Mouse (Mus musculus) myocyte (in vitro differentiated cells): ENCODE data around the gene Gdf15. TPM values are rescaled to one million over a fixed set of nuclear protein-coding genes. Genes with fewer than 3 reads are reported as not detected.

ENCODE experiments used
- H3K27me3 ChIP-seq: one replicate; pipeline ENCODE4 v1.6.1; 2011; ENCODE audit not compliant: control insufficient read depth, insufficient read depth, insufficient read length
- H3K36me3 ChIP-seq: one replicate; pipeline ENCODE4 v1.6.1; 2011; ENCODE audit not compliant: control insufficient read depth, insufficient read depth
- H3K4me2 ChIP-seq: one replicate; pipeline ENCODE4 v1.6.1; 2011; ENCODE audit warnings: low read depth, control low read depth
- H3K4me3 ChIP-seq: one replicate; pipeline ENCODE4 v1.5.1; 2011; ENCODE audit warnings: mild to moderate bottlenecking, control low read depth, moderate library complexity
- H3K79me2 ChIP-seq: one replicate; pipeline ENCODE4 v1.6.1; 2011; ENCODE audit not compliant: control insufficient read depth, insufficient read depth
- H3ac ChIP-seq: one replicate; pipeline ENCODE4 v1.6.1; 2011; ENCODE audit not compliant: control insufficient read depth, insufficient read length
- CEBPB ChIP-seq: IDR thresholded peaks from 2 replicates; pipeline ENCODE4 v1.6.1; 2011; ENCODE audit warnings: mild to moderate bottlenecking, moderate library complexity; ENCODE audit not compliant: poor library complexity, insufficient read depth, severe bottlenecking
- E2F4 ChIP-seq: IDR thresholded peaks from one replicate; pipeline ENCODE4 v1.6.1; 2011; ENCODE audit warnings: mild to moderate bottlenecking, control low read depth, moderate library complexity; ENCODE audit not compliant: insufficient read depth
- MAX ChIP-seq: IDR thresholded peaks from one replicate; pipeline ENCODE4 v1.6.1; 2011; ENCODE audit warnings: low read depth, mild to moderate bottlenecking, control low read depth
- MYOD1 ChIP-seq, 3 experiments: IDR thresholded peaks; one replicate each; pipeline ENCODE4 v1.6.1; 2011; ENCODE audit warnings: control low read depth in 2 of 3, low read depth in 2 of 3, mild to moderate bottlenecking in 2 of 3, moderate library complexity in 1 of 3; ENCODE audit not compliant: insufficient read length in 2 of 3, control insufficient read depth in 1 of 3
- MYOG ChIP-seq, 3 experiments: IDR thresholded peaks; one replicate each; pipeline ENCODE4 v1.6.1; 2011; ENCODE audit warnings: control low read depth in 2 of 3, low read depth in 2 of 3, mild to moderate bottlenecking in 2 of 3; ENCODE audit not compliant: insufficient read length in 2 of 3, control insufficient read depth in 1 of 3, insufficient read depth in 1 of 3
- POLR2A ChIP-seq: IDR thresholded peaks from one replicate; pipeline ENCODE4 v1.6.1; 2011; ENCODE audit warnings: low read depth, mild to moderate bottlenecking, control low read depth, moderate library complexity; ENCODE audit not compliant: insufficient read length
- POLR2AphosphoS2 ChIP-seq: IDR thresholded peaks from one replicate; pipeline ENCODE4 v1.6.1; 2011; ENCODE audit warnings: low read depth, control low read depth; ENCODE audit not compliant: insufficient read length
- REST ChIP-seq: IDR thresholded peaks from one replicate; pipeline ENCODE4 v1.6.1; 2011; ENCODE audit warnings: mild to moderate bottlenecking, control low read depth, moderate library complexity; ENCODE audit not compliant: insufficient read depth, insufficient read length
- SRF ChIP-seq: IDR thresholded peaks from one replicate; pipeline ENCODE4 v1.6.1; 2011; ENCODE audit warnings: low read depth; ENCODE audit not compliant: control insufficient read depth, insufficient read length
- TCF12 ChIP-seq: IDR thresholded peaks from one replicate; pipeline ENCODE4 v1.6.1; 2011; ENCODE audit warnings: mild to moderate bottlenecking, control low read depth; ENCODE audit not compliant: poor library complexity, insufficient read depth, severe bottlenecking
- TCF3 ChIP-seq: IDR thresholded peaks from one replicate; pipeline ENCODE4 v1.6.1; 2011; ENCODE audit warnings: low read depth, control low read depth; ENCODE audit not compliant: insufficient read length
- USF1 ChIP-seq: IDR thresholded peaks from one replicate; pipeline ENCODE4 v1.6.1; 2011; ENCODE audit warnings: low read depth, mild to moderate bottlenecking, control low read depth, moderate library complexity
- polyA plus RNA-seq: library from polyadenylated mRNA; unstranded; fragments of >200 nt; fragmentation: generic; extraction: Trizol; gene quantifications from one replicate; pipeline ENCODE4 v1.2.1, GENCODE M21; 2012; ENCODE audit warnings: missing spikeins

The Gdf15 gene
- polyA plus RNA-seq, 1 experiment = 54.1 TPM

DNA sequence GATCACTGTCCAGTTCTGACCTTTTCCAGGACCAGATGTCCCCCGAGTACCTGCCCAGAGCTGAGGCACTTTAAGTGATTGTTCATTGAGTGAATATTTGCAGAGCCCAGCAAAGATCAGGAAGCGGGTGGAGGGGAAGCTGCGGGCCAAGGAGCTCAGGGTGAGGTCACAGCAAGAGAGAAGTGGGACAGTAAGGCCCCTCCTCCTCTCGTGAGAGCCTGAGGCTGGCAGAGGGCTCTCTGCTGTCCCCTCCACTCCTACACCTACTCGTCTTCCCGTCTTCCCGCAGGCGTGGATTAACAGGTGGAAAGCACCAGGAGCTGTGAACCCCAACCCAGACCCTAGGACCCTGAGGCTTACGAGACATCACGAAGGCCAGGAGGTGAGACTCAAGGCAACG, 15.6 kb downstream of the Gdf15 start:
- no peaks in the 10 kb centered on the region for H3K36me3 ChIP-seq
- no peaks in the 10 kb centered on the region for H3K27me3 ChIP-seq
- H3K4me3 ChIP-seq = no peak overlapping the region
- no peak overlapping the region for H3K4me2 ChIP-seq
- no peak overlapping the region for H3ac ChIP-seq
- no peaks in the 10 kb centered on the region for H3K79me2 ChIP-seq
- TF ChIP-seq MYOD1 (IDR thresholded peaks at IDR 0.05; ENCODE audit: control insufficient read depth in 1 of 3, insufficient read length in 2 of 3, low read depth in 2 of 3) (no peak), POLR2A (no peak)

DNA sequence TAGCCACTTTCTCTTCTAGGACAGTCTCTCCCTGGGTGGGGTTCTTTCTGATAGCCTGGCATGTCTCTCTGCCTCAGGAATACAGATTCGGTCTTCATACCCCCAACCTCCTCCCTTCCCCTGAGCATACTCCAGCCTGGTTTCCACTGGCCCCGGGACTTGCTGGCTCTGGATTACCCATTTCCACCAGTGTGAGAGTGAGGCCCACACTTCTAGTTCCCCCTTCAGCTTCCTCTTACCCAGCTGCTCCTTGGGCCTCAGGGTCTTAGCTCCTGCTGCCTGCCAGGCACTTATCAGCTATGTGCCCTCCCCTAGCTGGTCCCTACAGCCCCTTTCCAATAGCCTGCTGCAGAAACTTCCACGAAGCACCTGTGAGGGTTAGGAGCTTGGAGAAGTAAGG, 16.4 kb downstream of the Gdf15 start, which contains the start of gene Lrrc25:
TSS of gene Lrrc25 (plus strand) at position 262 of the 400 bp plus-strand sequence.
- Histone ChIP-seq H3K4me3 (no peak within 1 kb of the TSS), H3K36me3 (no peaks in the 10 kb centered on the region), H3K4me2 (no peak within 1 kb of the TSS), H3K79me2 (no peaks in the 10 kb centered on the region), H3ac (no peak within 1 kb of the TSS), H3K27me3 (no peaks in the 10 kb centered on the region)
- no peak for TF ChIP-seq E2F4
- TF ChIP-seq SRF = no peak
- no peak for TF ChIP-seq POLR2AphosphoS2
- no peak for TF ChIP-seq TCF3
- TF ChIP-seq REST = no peak
- TF ChIP-seq MYOG (IDR thresholded peaks at IDR 0.05; ENCODE audit: control insufficient read depth in 1 of 3, insufficient read depth in 1 of 3, insufficient read length in 2 of 3, low read depth in 2 of 3) = no peak
- no peak for TF ChIP-seq TCF12
- TF ChIP-seq USF1 = no peak
- TF ChIP-seq MAX = no peak
- no peak for TF ChIP-seq CEBPB
- TF ChIP-seq POLR2A = no peak
- TF ChIP-seq MYOD1 (IDR thresholded peaks at IDR 0.05; ENCODE audit: control insufficient read depth in 1 of 3, insufficient read length in 2 of 3, low read depth in 2 of 3) = no peak

GRCm38 (mm10) chr8:70615281-70615680, 17.0 kb downstream of the Gdf15 start:
- H3K36me3 ChIP-seq = no peaks in the 10 kb centered on the region
- no peaks in the 10 kb centered on the region for H3K79me2 ChIP-seq
- no peak overlapping the region for H3K4me3 ChIP-seq
- no peak overlapping the region for H3ac ChIP-seq
- H3K27me3 ChIP-seq = no peaks in the 10 kb centered on the region
- H3K4me2 ChIP-seq = no peak overlapping the region
- no peak for TF ChIP-seq POLR2AphosphoS2
- no peak for TF ChIP-seq E2F4

GRCm38 (mm10) chr8:70614469-70614868, 17.8 kb downstream of the Gdf15 start:
- H3K79me2 ChIP-seq = no peaks in the 10 kb centered on the region
- no peak overlapping the region for H3K4me2 ChIP-seq
- H3K4me3 ChIP-seq = no peak overlapping the region
- TF ChIP-seq SRF (no peak), REST (no peak), MAX (no peak), TCF3 (no peak), POLR2A (no peak), CEBPB (no peak), USF1 (no peak), MYOD1 (IDR thresholded peaks at IDR 0.05; ENCODE audit: control insufficient read depth in 1 of 3, insufficient read length in 2 of 3, low read depth in 2 of 3) (no peak), MYOG (IDR thresholded peaks at IDR 0.05; ENCODE audit: control insufficient read depth in 1 of 3, insufficient read depth in 1 of 3, insufficient read length in 2 of 3, low read depth in 2 of 3) (no peak), POLR2AphosphoS2 (no peak), TCF12 (no peak), E2F4 (no peak)
- H3ac ChIP-seq = no peak overlapping the region
- H3K27me3 ChIP-seq = no peaks in the 10 kb centered on the region
- no peaks in the 10 kb centered on the region for H3K36me3 ChIP-seq

DNA sequence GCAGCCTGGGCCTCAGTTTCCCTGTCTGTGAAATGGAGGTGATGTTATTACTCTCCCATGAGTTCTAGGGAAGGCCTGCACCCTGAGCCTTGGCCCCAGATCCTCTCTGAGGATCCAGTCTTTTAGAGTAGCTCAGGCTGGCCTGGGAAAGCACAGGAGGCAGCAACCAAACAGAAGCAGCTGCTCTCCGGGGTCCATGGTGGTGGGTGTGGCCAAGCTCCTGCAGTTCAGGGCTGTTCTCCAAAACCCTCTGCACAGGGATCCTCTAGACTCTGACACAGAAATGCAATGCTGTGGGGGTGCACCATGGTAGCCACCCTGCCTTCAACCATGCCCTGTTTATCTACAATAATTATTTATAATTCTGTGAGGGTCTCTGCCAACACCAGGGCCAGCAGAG, 18.5 kb downstream of the Gdf15 start:
- Histone ChIP-seq H3K36me3 (no peaks in the 10 kb centered on the region), H3K4me3 (no peak overlapping the region), H3K27me3 (no peaks in the 10 kb centered on the region), H3K4me2 (no peak overlapping the region), H3K79me2 (no peaks in the 10 kb centered on the region), H3ac (no peak overlapping the region)
- TF ChIP-seq POLR2AphosphoS2 (no peak), MYOG (IDR thresholded peaks at IDR 0.05; ENCODE audit: control insufficient read depth in 1 of 3, insufficient read depth in 1 of 3, insufficient read length in 2 of 3, low read depth in 2 of 3) (peak in 1 of 3 experiments; percentile 44), MYOD1 (IDR thresholded peaks at IDR 0.05; ENCODE audit: control insufficient read depth in 1 of 3, insufficient read length in 2 of 3, low read depth in 2 of 3) (peak in 1 of 3 experiments; percentile 27)
